Mouse (Mus musculus): ENCODE measurements around the gene Pth2. TPM values are rescaled to one million over a fixed set of nuclear protein-coding genes. Genes with fewer than 3 reads are reported as not detected.

Gene Pth2
- total and polyA plus RNA-seq, 3 experiments = not detected

GRCm38 (mm10) chr7:45135993-45136567 lies 44.7 kb upstream of the Pth2 start, which contains the start of the genes Gm45713 and Flt3l:
Gene Gm45713, minus strand, starts transcription at chr7:45136231.
Gene Flt3l, minus strand, starts transcription at chr7:45136432.
- no peaks in the 10 kb centered on the region for H3K9me3 ChIP-seq (replicated peaks; ENCODE audit: insufficient read depth, low read length)
- H3K4me3 ChIP-seq (ENCODE audit: control insufficient read depth in 1 of 2, insufficient read depth in 1 of 2, low read depth in 2 of 2, low read length in 2 of 2) = peak within 1 kb of the TSS; percentile 61 to 74
- no peaks in the 10 kb centered on the region; the same call in 1 of the 2 replicates for H3K79me2 ChIP-seq (ENCODE audit: control insufficient read depth, insufficient read depth, low read length, poor library complexity)
- H3K36me3 ChIP-seq (ENCODE audit: control insufficient read depth in 1 of 2, insufficient read depth in 2 of 2, low read length in 2 of 2) = peaks cover 0 to 16% of the 10 kb centered on the region in 2 experiments; a peak in 2 of 4 replicates
- H3K27ac ChIP-seq (ENCODE audit: control insufficient read depth, low read depth, low read length) = peak within 1 kb of the TSS; percentile 92
- H3K27me3 ChIP-seq (ENCODE audit: control insufficient read depth in 1 of 2, insufficient read depth in 2 of 2, low read length in 2 of 2) = no peaks in the 10 kb centered on the region
- peak; percentile 57 for TF ChIP-seq SMC3 (IDR thresholded peaks at IDR 0.05; ENCODE audit: low read depth, low read length)
- TF ChIP-seq MXI1 (IDR thresholded peaks at IDR 0.05; ENCODE audit: low read depth, low read length) = peak; percentile 75
- TF ChIP-seq BHLHE40 (IDR thresholded peaks at IDR 0.05; ENCODE audit: borderline replicate concordance, low read depth, low read length) = peak; percentile 57; the same call in 1 of the 2 replicates
- peak; percentile 56 for TF ChIP-seq NELFE (IDR thresholded peaks at IDR 0.05; ENCODE audit: low read depth, low read length)
- TF ChIP-seq ZKSCAN1 (IDR thresholded peaks at IDR 0.05; ENCODE audit: low read depth, low read length) = no peak
- 0 out of 2 replicates have a peak, but pooled peaks have one; percentile 11 for TF ChIP-seq RCOR1 (IDR thresholded peaks at IDR 0.05; ENCODE audit: low read depth, low read length)
- peak; percentile 32; the same call in 1 of the 2 replicates for TF ChIP-seq MAZ (IDR thresholded peaks at IDR 0.05; ENCODE audit: low read depth, low read length)
- TF ChIP-seq HCFC1 (IDR thresholded peaks at IDR 0.05; ENCODE audit: low read depth, low read length) = peak; percentile 63; the same call in 1 of the 2 replicates
- TF ChIP-seq SIN3A (IDR thresholded peaks at IDR 0.05; ENCODE audit: low read length) = peak; percentile 91
- peak; percentile 68 for TF ChIP-seq MYC (IDR thresholded peaks at IDR 0.05; ENCODE audit: low read depth, low read length)
- TF ChIP-seq TCF12 (IDR thresholded peaks at IDR 0.05; ENCODE audit: low read depth, low read length) = peak; percentile 59
- peak; percentile 49 for TF ChIP-seq RAD21 (IDR thresholded peaks at IDR 0.05; ENCODE audit: low read depth, low read length)
- TF ChIP-seq EP300 (IDR thresholded peaks at IDR 0.05; ENCODE audit: low read depth in 1 of 2, low read length in 2 of 2) = peak in 1 of 2 experiments; percentile 58; a peak in 1 of 4 replicates
- no peak for TF ChIP-seq MEF2A (IDR thresholded peaks at IDR 0.05; ENCODE audit: extremely low read depth, insufficient replicate concordance, low read depth, low read length, poor library complexity, severe bottlenecking)
- no peak for TF ChIP-seq MYB (IDR thresholded peaks at IDR 0.05; ENCODE audit: low read depth, low read length)
- TF ChIP-seq USF2 (IDR thresholded peaks at IDR 0.05; ENCODE audit: borderline replicate concordance in 1 of 2, insufficient read depth in 1 of 2, low read depth in 1 of 2, low read length in 2 of 2) = no peak
- no peak for TF ChIP-seq CHD2 (IDR thresholded peaks at IDR 0.05; ENCODE audit: low read length)
- peak; percentile 65; the same call in 1 of the 2 replicates for TF ChIP-seq ZMIZ1 (IDR thresholded peaks at IDR 0.05; ENCODE audit: low read depth, low read length)
- no peak for TF ChIP-seq GATA1 (IDR thresholded peaks at IDR 0.05; ENCODE audit: low read depth, low read length)
- no peak; the same call in 1 of the 2 replicates for TF ChIP-seq CHD1 (IDR thresholded peaks at IDR 0.05; ENCODE audit: low read depth, low read length)
- peak; percentile 91 to 96 (median 92) for TF ChIP-seq CTCF (IDR thresholded peaks at IDR 0.05 in 2 of 3, conservative IDR thresholded peaks at IDR 0.05 in 1 of 3; ENCODE audit: control insufficient read depth in 1 of 3, insufficient read depth in 1 of 3, low read depth in 2 of 3, low read length in 3 of 3, poor library complexity in 1 of 3, severe bottlenecking in 1 of 3)
- peak; percentile 54 to 60; a peak in 2 of 4 replicates for TF ChIP-seq POLR2A (IDR thresholded peaks at IDR 0.05; ENCODE audit: control insufficient read depth in 1 of 2, insufficient read depth in 1 of 2, low read depth in 1 of 2, low read length in 2 of 2, poor library complexity in 1 of 2)
- peak; percentile 95 for TF ChIP-seq ETS1 (IDR thresholded peaks at IDR 0.05; ENCODE audit: low read depth, low read length)
- TF ChIP-seq NRF1 (IDR thresholded peaks at IDR 0.05; ENCODE audit: insufficient read depth, low read depth, low read length, poor library complexity, severe bottlenecking) = 0 out of 2 replicates have a peak, but pooled peaks have one; percentile 26
- TF ChIP-seq POLR2AphosphoS2 (IDR thresholded peaks at IDR 0.05; ENCODE audit: low read length) = peak; percentile 37; the same call in 1 of the 2 replicates
- TF ChIP-seq MAX (IDR thresholded peaks at IDR 0.05; ENCODE audit: low read length) = peak; percentile 46; the same call in 1 of the 2 replicates
- TF ChIP-seq ELF1 (IDR thresholded peaks at IDR 0.05; ENCODE audit: low read depth, low read length) = 0 out of 2 replicates have a peak, but pooled peaks have one; percentile 17
- TF ChIP-seq TBP (IDR thresholded peaks at IDR 0.05; ENCODE audit: low read depth, low read length) = 0 out of 2 replicates have a peak, but pooled peaks have one; percentile 59
- TF ChIP-seq JUND (IDR thresholded peaks at IDR 0.05; ENCODE audit: low read depth, low read length) = no peak
- DNase-seq (ENCODE audit: low read depth, low spot score) = peak; percentile 94
- peak within 1 kb of the TSS; percentile 75 for H3K9ac ChIP-seq (ENCODE audit: control insufficient read depth, low read depth, low read length, poor library complexity, severe bottlenecking)
- H3K4me1 ChIP-seq (ENCODE audit: control insufficient read depth in 1 of 2, insufficient read depth in 2 of 2, low read length in 2 of 2) = peaks cover 11 to 27% of the 10 kb centered on the region in 2 experiments

Measured in MEL (cell line).